Mouse (Mus musculus): ENCODE results near the gene Nbeal2.

DNA sequence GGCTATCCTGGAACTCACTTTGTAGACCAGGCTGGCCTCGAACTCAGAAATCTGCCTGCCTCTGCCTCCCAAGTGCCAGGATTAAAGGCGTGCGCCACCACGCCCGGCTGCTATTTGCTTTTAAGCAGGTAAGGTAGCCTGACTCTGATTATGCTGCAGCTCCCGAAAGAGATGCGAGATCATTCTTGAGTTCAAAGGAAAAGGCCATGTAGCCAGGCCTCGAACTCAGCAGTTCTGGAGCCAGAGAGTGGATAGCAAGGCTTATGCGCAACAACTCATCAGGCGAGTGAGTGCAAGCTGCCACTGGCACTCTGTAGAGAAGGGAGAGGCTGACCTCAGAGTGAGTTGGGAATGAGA, 1.7 kb upstream of the Nbeal2 start:
- TF ChIP-seq POLR2A (IDR thresholded peaks at IDR 0.05; ENCODE audit: borderline replicate concordance, control insufficient read depth, low read depth, low read length) = no peak
- no peak for TF ChIP-seq CTCF (IDR thresholded peaks at IDR 0.05; ENCODE audit: control insufficient read depth, insufficient read depth, low read length)
